Mouse (Mus musculus): ENCODE results near the gene Scand1.

DNA sequence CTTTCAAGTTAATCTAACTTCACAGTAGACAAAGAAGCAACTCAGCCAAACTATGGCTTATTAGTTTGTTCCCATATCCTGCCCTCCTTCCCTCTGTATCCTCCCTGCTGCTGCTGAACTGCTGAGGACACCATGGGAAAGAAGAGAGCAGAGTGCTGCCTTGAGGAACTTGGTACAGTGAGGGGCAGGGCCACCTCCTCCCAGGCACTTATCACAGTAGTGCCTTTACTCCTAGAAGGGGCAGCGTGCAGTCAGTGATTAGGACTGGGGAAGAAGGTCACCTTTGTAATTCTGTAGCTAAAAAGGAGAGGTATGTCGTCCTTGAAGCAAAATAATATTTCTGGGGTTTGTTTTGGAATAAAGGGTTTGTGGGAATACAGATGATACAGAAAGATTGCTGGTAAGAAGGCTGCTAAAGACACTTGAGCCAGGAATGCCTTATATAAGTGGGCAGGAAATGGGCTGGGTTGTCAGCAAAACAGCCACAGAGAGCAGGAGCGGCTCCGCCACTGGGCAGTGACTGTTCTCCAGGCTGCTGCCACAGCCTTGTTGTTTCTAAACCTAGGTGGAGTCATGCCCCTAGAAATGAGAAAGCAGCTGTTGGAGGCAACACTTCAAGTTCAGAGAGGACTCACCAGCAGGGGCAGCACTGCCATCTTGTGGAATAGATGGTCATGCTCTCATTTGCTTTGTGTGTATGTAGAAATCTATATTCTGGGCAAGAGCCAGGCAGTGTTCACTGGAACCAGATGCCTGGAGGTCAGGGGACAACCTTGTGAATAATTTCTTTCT lies 34.1 kb downstream of the Scand1 start:
- TF ChIP-seq CTCF (IDR thresholded peaks at IDR 0.05; ENCODE audit: insufficient read depth, low read depth, low read length): 0 out of 2 replicates have a peak, but pooled peaks have one; percentile 17
- TF ChIP-seq POLR2A (IDR thresholded peaks at IDR 0.05; ENCODE audit: insufficient read depth, low read depth, low read length): no peak

Data from olfactory bulb, adult 2 months (tissue).